Mouse (Mus musculus): ENCODE data around the gene Nop53. TPM values are rescaled to one million over a fixed set of nuclear protein-coding genes. Genes with fewer than 3 reads are reported as not detected.

The Nop53 gene
- 150 and 158 TPM in 2 replicates for polyA plus RNA-seq (2012; rRNA removed)

GRCm38 (mm10) chr7:15945721-15946536, at the start of gene Nop53:
Gene Nop53 (minus strand): TSS chr7:15946074.

GRCm38 (mm10) chr7:15967312-15967711, 21.4 kb upstream of the Nop53 start, which contains the start of gene Ehd2:
Gene Ehd2 (minus strand): TSS chr7:15967567.

GRCm38 (mm10) chr7:15922220-15922773, 23.6 kb downstream of the Nop53 start, which contains the start of gene Selenow:
Gene Selenow (minus strand): TSS chr7:15922402.

Other genes starting within 250 kb of the Nop53 start
- gene Obox5, start 195.9 kb downstream of the Nop53 start, polyA plus RNA-seq (2012; rRNA removed): not detected in 2 replicates
- not detected in 2 replicates for gene Obox6, start 106.4 kb downstream of the Nop53 start, polyA plus RNA-seq (2012; rRNA removed)
- 0.09 and 0.18 TPM in 2 replicates for gene Crx, start 66.1 kb downstream of the Nop53 start, polyA plus RNA-seq (2012; rRNA removed)
- gene Crxos, start 63.5 kb downstream of the Nop53 start, polyA plus RNA-seq (2012; rRNA removed): 0.10 TPM in 1 of 2 replicates, not detected in the other
- gene Selenow, start 23.7 kb downstream of the Nop53 start, polyA plus RNA-seq (2012; rRNA removed): 838 and 854 TPM in 2 replicates
- gene Ehd2, start 21.5 kb upstream of the Nop53 start, polyA plus RNA-seq (2012; rRNA removed): 5.8 and 12.8 TPM in 2 replicates
- 17.0 and 19.5 TPM in 2 replicates for gene Bicra, start 101.8 kb upstream of the Nop53 start, polyA plus RNA-seq (2012; rRNA removed)
- 0.11 and 0.13 TPM in 2 replicates for gene Zfp541, start 115.7 kb upstream of the Nop53 start, polyA plus RNA-seq (2012; rRNA removed)
- 164 and 176 TPM in 2 replicates for gene Napa, start 152.4 kb upstream of the Nop53 start, polyA plus RNA-seq (2012; rRNA removed)
- 38.6 and 42.9 TPM in 2 replicates for gene Kptn, start 173.8 kb upstream of the Nop53 start, polyA plus RNA-seq (2012; rRNA removed)
- gene Slc8a2, start 183.8 kb upstream of the Nop53 start, polyA plus RNA-seq (2012; rRNA removed): 24.7 and 26.2 TPM in 2 replicates
- 189 and 199 TPM in 2 replicates for gene Meis3, start 229.0 kb upstream of the Nop53 start, polyA plus RNA-seq (2012; rRNA removed)

All from central nervous system, embryonic 14 days (tissue).